Mouse (Mus musculus): ENCODE results near the gene Timm44. TPM values are rescaled to one million over a fixed set of nuclear protein-coding genes. Genes with fewer than 3 reads are reported as not detected.

Gene Timm44
- polyA plus RNA-seq, 1 experiment from 2014 or later: 67.4 TPM

DNA sequence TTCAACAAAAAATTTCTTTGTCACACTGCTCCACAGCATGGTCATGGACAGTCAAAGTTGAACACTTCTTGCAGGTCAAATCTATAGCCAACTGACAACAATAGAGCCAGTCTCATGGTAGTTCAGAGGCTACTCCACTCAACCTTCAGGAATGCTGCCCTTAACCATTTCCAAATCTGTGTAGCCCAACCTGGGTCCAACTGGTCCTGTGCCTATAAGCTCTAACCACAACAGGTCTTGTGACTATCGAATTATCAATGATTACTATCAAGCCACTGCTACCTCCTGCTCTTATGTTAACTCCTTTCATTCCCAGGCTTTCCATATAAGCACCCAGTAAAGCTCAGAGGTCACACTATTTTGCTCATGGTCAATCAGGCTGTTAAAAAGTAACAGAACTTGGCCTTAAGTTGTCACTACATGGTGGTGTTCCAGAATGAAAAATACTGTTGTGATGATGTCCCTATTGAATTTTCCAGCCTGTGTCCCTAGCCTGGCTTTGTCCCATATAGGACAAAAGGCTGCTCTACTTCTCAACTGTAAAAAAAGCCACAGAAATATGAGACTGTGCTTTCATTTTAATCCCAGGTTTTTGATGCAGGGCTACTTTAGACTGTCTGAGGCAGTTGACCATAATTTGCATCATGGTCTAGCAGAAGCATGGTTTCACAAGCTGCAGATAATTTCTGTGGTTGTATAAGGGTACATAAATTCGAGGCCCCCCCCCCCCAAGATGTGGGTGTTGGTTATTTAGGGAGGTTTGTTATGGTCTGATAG lies 43.3 kb upstream of the Timm44 start:
- ATAC-seq (ENCODE audit: low FRiP score) (no peak), DNase-seq (ENCODE audit: low spot score, missing footprints) (no peak)
- Histone ChIP-seq H3K36me3 (ENCODE audit: control insufficient read depth, insufficient read depth, low read length) (peaks cover 7% of the 10 kb centered on the region; the same call in 1 of the 2 replicates), H3K9ac (ENCODE audit: low read length) (no peak overlapping the region), H3K27ac (ENCODE audit: low read depth, low read length) (no peak overlapping the region), H3K4me3 (ENCODE audit: low read depth, low read length) (no peak overlapping the region), H3K9me3 (ENCODE audit: control insufficient read depth, low read length) (no peaks in the 10 kb centered on the region), H3K27me3 (ENCODE audit: control insufficient read depth, insufficient read depth, low read length) (no peaks in the 10 kb centered on the region), H3K4me1 (ENCODE audit: control insufficient read depth, insufficient read depth, low read length) (peaks cover 14% of the 10 kb centered on the region), H3K4me2 (no peak overlapping the region)
- 91% methylated on average over 2 of the region's 2 CpGs for WGBS

GRCm38 (mm10) chr8:4318124-4318523 lies 42.4 kb upstream of the Timm44 start:
- ATAC-seq (ENCODE audit: low FRiP score) (no peak), DNase-seq (ENCODE audit: low spot score, missing footprints) (peak; percentile 59)
- no peak overlapping the region for H3K9ac ChIP-seq (ENCODE audit: low read length)
- no peaks in the 10 kb centered on the region for H3K27me3 ChIP-seq (ENCODE audit: control insufficient read depth, insufficient read depth, low read length)
- H3K4me3 ChIP-seq (ENCODE audit: low read depth, low read length): no peak overlapping the region
- peaks cover 7% of the 10 kb centered on the region; the same call in 1 of the 2 replicates for H3K36me3 ChIP-seq (ENCODE audit: control insufficient read depth, insufficient read depth, low read length)
- H3K4me2 ChIP-seq: no peak overlapping the region
- H3K9me3 ChIP-seq (ENCODE audit: control insufficient read depth, low read length): no peaks in the 10 kb centered on the region
- 93% methylated on average over 5 of the region's 5 CpGs for WGBS
- no peak overlapping the region for H3K27ac ChIP-seq (ENCODE audit: low read depth, low read length)
- peaks cover 6% of the 10 kb centered on the region for H3K4me1 ChIP-seq (ENCODE audit: control insufficient read depth, insufficient read depth, low read length)

- Histone ChIP-seq H3K4me3 (ENCODE audit: low read depth, low read length) (no peak overlapping the region), H3K36me3 (ENCODE audit: control insufficient read depth, insufficient read depth, low read length) (peaks cover 2% of the 10 kb centered on the region; the same call in 1 of the 2 replicates), H3K9ac (ENCODE audit: low read length) (no peak overlapping the region), H3K27me3 (ENCODE audit: control insufficient read depth, insufficient read depth, low read length) (no peaks in the 10 kb centered on the region), H3K9me3 (ENCODE audit: control insufficient read depth, low read length) (no peaks in the 10 kb centered on the region), H3K27ac (ENCODE audit: low read depth, low read length) (no peak overlapping the region), H3K4me2 (no peak overlapping the region), H3K4me1 (ENCODE audit: control insufficient read depth, insufficient read depth, low read length) (no peaks in the 10 kb centered on the region)
- ATAC-seq (ENCODE audit: low FRiP score): no peak
- no peak for DNase-seq (ENCODE audit: low spot score, missing footprints)
- WGBS: 92% methylated on average over 3 of the region's 3 CpGs
These were observed 39.1 kb upstream of the Timm44 start for GRCm38 (mm10) chr8:4314852-4315251.

GRCm38 (mm10) chr8:4313254-4314124 lies 37.8 kb upstream of the Timm44 start:
- peak; percentile 28 for DNase-seq (ENCODE audit: low spot score, missing footprints)
- no peaks in the 10 kb centered on the region for H3K4me1 ChIP-seq (ENCODE audit: control insufficient read depth, insufficient read depth, low read length)
- no peaks in the 10 kb centered on the region for H3K27me3 ChIP-seq (ENCODE audit: control insufficient read depth, insufficient read depth, low read length)
- no peak overlapping the region for H3K27ac ChIP-seq (ENCODE audit: low read depth, low read length)
- no peak overlapping the region for H3K9ac ChIP-seq (ENCODE audit: low read length)
- no peak for ATAC-seq (ENCODE audit: low FRiP score)
- H3K9me3 ChIP-seq (ENCODE audit: control insufficient read depth, low read length): no peaks in the 10 kb centered on the region
- WGBS: 88% methylated on average over 3 of the region's 3 CpGs
- no peak overlapping the region for H3K4me2 ChIP-seq
- H3K4me3 ChIP-seq (ENCODE audit: low read depth, low read length): no peak overlapping the region
- H3K36me3 ChIP-seq (ENCODE audit: control insufficient read depth, insufficient read depth, low read length): peaks cover 2% of the 10 kb centered on the region

DNA sequence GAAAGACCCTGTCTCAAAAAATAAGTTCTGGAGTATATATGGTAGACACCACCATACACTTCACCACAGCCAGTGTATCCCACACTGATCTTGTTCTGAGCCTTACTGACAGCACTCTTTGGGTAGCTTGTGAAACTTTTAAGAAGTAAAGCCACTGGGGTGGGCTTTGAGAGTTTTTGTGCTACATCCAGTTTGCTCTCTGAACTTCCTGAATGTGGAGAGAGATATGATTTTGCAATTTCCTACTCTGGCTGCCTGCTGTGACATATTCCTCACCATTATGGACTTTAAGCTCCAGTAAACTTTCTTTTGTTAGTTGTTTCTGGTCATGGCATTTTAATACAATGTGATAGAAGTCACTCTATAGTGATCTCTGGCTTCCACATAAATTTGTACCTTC lies 36.4 kb upstream of the Timm44 start:
- H3K9ac ChIP-seq (ENCODE audit: low read length): no peak overlapping the region
- no peak overlapping the region for H3K27ac ChIP-seq (ENCODE audit: low read depth, low read length)
- DNase-seq (ENCODE audit: low spot score, missing footprints) (no peak), ATAC-seq (ENCODE audit: low FRiP score) (no peak)
- no peak overlapping the region for H3K4me3 ChIP-seq (ENCODE audit: low read depth, low read length)
- H3K36me3 ChIP-seq (ENCODE audit: control insufficient read depth, insufficient read depth, low read length): peaks cover 8% of the 10 kb centered on the region
- no peaks in the 10 kb centered on the region for H3K4me1 ChIP-seq (ENCODE audit: control insufficient read depth, insufficient read depth, low read length)
- H3K9me3 ChIP-seq (ENCODE audit: control insufficient read depth, low read length): no peaks in the 10 kb centered on the region
- no peak overlapping the region for H3K4me2 ChIP-seq
- no peaks in the 10 kb centered on the region for H3K27me3 ChIP-seq (ENCODE audit: control insufficient read depth, insufficient read depth, low read length)

- no peaks in the 10 kb centered on the region for H3K4me1 ChIP-seq (ENCODE audit: control insufficient read depth, insufficient read depth, low read length)
- H3K36me3 ChIP-seq (ENCODE audit: control insufficient read depth, insufficient read depth, low read length): peaks cover 30% of the 10 kb centered on the region
- ATAC-seq (ENCODE audit: low FRiP score): no peak
These were observed 30.1 kb upstream of the Timm44 start for GRCm38 (mm10) chr8:4305838-4306237.

DNA sequence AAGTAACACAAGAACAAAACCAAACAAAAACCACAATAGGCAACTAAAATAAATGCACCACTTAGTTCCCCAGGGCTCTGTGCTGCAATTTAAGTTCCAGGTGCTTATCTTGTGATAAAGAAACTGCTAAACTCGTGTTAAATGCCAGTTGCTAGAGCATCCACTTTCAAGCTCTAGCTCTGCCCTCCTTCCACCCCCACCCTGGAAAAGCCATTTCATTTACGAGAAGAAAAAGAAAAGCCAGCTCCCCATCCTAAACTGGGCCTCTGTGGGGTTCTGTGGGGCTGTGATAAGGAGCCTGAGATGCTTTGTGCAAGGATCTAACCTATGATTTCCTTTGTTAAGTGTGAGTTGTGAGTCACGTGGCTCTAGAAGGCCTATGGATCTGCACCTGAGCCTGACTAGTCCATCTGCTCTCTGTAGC lies 28.4 kb upstream of the Timm44 start:
- ATAC-seq (ENCODE audit: low FRiP score) (no peak), DNase-seq (ENCODE audit: low spot score, missing footprints) (no peak)
- H3K4me3 ChIP-seq (ENCODE audit: low read depth, low read length): no peak overlapping the region
- H3K9me3 ChIP-seq (ENCODE audit: control insufficient read depth, low read length): no peaks in the 10 kb centered on the region
- H3K27me3 ChIP-seq (ENCODE audit: control insufficient read depth, insufficient read depth, low read length): no peaks in the 10 kb centered on the region
- H3K9ac ChIP-seq (ENCODE audit: low read length): no peak overlapping the region
- H3K4me1 ChIP-seq (ENCODE audit: control insufficient read depth, insufficient read depth, low read length): no peaks in the 10 kb centered on the region
- peaks cover 32% of the 10 kb centered on the region for H3K36me3 ChIP-seq (ENCODE audit: control insufficient read depth, insufficient read depth, low read length)
- 95% methylated on average over 3 of the region's 3 CpGs for WGBS
- H3K27ac ChIP-seq (ENCODE audit: low read depth, low read length): no peak overlapping the region
- H3K4me2 ChIP-seq: no peak overlapping the region

More at GRCm38 (mm10) chr8:4305838-4306237, 30.1 kb upstream of the Timm44 start:
- 83% methylated on average over 2 of the region's 2 CpGs for WGBS
- Histone ChIP-seq H3K4me3 (ENCODE audit: low read depth, low read length) (no peak overlapping the region), H3K27me3 (ENCODE audit: control insufficient read depth, insufficient read depth, low read length) (no peaks in the 10 kb centered on the region), H3K27ac (ENCODE audit: low read depth, low read length) (no peak overlapping the region), H3K4me2 (no peak overlapping the region), H3K9me3 (ENCODE audit: control insufficient read depth, low read length) (no peaks in the 10 kb centered on the region), H3K9ac (ENCODE audit: low read length) (no peak overlapping the region)
- no peak for DNase-seq (ENCODE audit: low spot score, missing footprints)

- peaks cover 24% of the 10 kb centered on the region for H3K36me3 ChIP-seq (ENCODE audit: control insufficient read depth, insufficient read depth, low read length)
These were observed 22.1 kb upstream of the Timm44 start for GRCm38 (mm10) chr8:4297822-4298221.

GRCm38 (mm10) chr8:4292738-4293137 lies 17.0 kb upstream of the Timm44 start:
- H3K4me1 ChIP-seq (ENCODE audit: control insufficient read depth, insufficient read depth, low read length): no peaks in the 10 kb centered on the region
- H3K4me2 ChIP-seq: no peak overlapping the region
- no peak for ATAC-seq (ENCODE audit: low FRiP score)
- H3K9me3 ChIP-seq (ENCODE audit: control insufficient read depth, low read length): no peaks in the 10 kb centered on the region
- no peak overlapping the region for H3K27ac ChIP-seq (ENCODE audit: low read depth, low read length)
- peaks cover 25% of the 10 kb centered on the region for H3K36me3 ChIP-seq (ENCODE audit: control insufficient read depth, insufficient read depth, low read length)
- H3K4me3 ChIP-seq (ENCODE audit: low read depth, low read length): no peak overlapping the region
- DNase-seq (ENCODE audit: low spot score, missing footprints): no peak
- no peaks in the 10 kb centered on the region for H3K27me3 ChIP-seq (ENCODE audit: control insufficient read depth, insufficient read depth, low read length)
- WGBS: 93% methylated on average over 5 of the region's 5 CpGs
- H3K9ac ChIP-seq (ENCODE audit: low read length): no peak overlapping the region

More at GRCm38 (mm10) chr8:4297822-4298221, 22.1 kb upstream of the Timm44 start:
- Histone ChIP-seq H3K4me1 (ENCODE audit: control insufficient read depth, insufficient read depth, low read length) (no peaks in the 10 kb centered on the region), H3K9me3 (ENCODE audit: control insufficient read depth, low read length) (no peaks in the 10 kb centered on the region), H3K27me3 (ENCODE audit: control insufficient read depth, insufficient read depth, low read length) (no peaks in the 10 kb centered on the region), H3K4me3 (ENCODE audit: low read depth, low read length) (no peak overlapping the region), H3K9ac (ENCODE audit: low read length) (no peak overlapping the region), H3K27ac (ENCODE audit: low read depth, low read length) (no peak overlapping the region), H3K4me2 (no peak overlapping the region)
- WGBS: 94% methylated on average over 4 of the region's 4 CpGs
- DNase-seq (ENCODE audit: low spot score, missing footprints): no peak
- ATAC-seq (ENCODE audit: low FRiP score): no peak

Measured in midbrain, embryonic 11.5 days (tissue).